ENCODE assay signal across 10 mouse cellular contexts in genomic region chr5:32735779-32736178, GRCm38 (mm10).
"Had no signal": no experiment of that assay in that cellular context is flagged by ENCODE, and none has a peak within 500 bp of the region (broad histone marks: within the 10 kb centered on the region; RNA-seq: fewer than 3 reads in every experiment).

No protein-coding gene starts in this region.

- DNase-seq: kidney, adult 8-10 months; kidney, postnatal 25 days; layer of hippocampus, postnatal 36 days; liver; liver, embryonic 13.5 days; liver, postnatal 0 days; retina, postnatal 1 day; right cerebral cortex, postnatal 14 days; thymus, adult 18-20 months; thymus, postnatal 14 days had no signal
